Mouse (Mus musculus): ENCODE data around the gene Gm37240.
"Not testable (repeated sequence)": the region's sequence is repeated elsewhere in the genome, so short reads cannot be mapped to it uniquely, and the experiment has no call there.

- TF ChIP-seq CTCF (IDR thresholded peaks at IDR 0.05; ENCODE audit: low read depth, low read length); GATA1 (IDR thresholded peaks at IDR 0.05; ENCODE audit: borderline replicate concordance, low read length); POLR2AphosphoS5 (IDR thresholded peaks at IDR 0.05; ENCODE audit: insufficient replicate concordance, low read depth, low read length): not testable (repeated sequence)
Measured at GRCm38 (mm10) chr3:84655785-84656150, 1231.5 kb downstream of the Gm37240 start.
